Mouse (Mus musculus) lung, adult 2 months (tissue): ENCODE results near the gene Gm11595. TPM values are rescaled to one million over a fixed set of nuclear protein-coding genes. Genes with fewer than 3 reads are reported as not detected.
"Not testable (repeated sequence)": the region's sequence is repeated elsewhere in the genome, so short reads cannot be mapped to it uniquely, and the experiment has no call there.

ENCODE experiments used
- DNase-seq: peaks from one replicate; pipeline ENCODE4 v3.0.0; 2022
- H3K4me1 ChIP-seq: fragments of 200-500 bp; 2 replicates; pipeline ENCODE4 v1.6.1; 2011; ENCODE audit warnings: low read length; ENCODE audit not compliant: control insufficient read depth, insufficient read depth
- H3K4me3 ChIP-seq: fragments of 200-500 bp; replicated peaks from 2 replicates; pipeline ENCODE3; 2011; ENCODE audit warnings: low read depth, mild to moderate bottlenecking, control low read depth, low read length; ENCODE audit errors: extremely low read depth
- CTCF ChIP-seq: fragments of 200-500 bp; IDR thresholded peaks from 2 replicates; pipeline ENCODE4 v1.5.1; 2011; ENCODE audit warnings: mild to moderate bottlenecking, low read length, control low read depth; ENCODE audit not compliant: insufficient read depth
- POLR2A ChIP-seq: fragments of 200-500 bp; IDR thresholded peaks from 2 replicates; pipeline ENCODE4 v1.6.1; 2011; ENCODE audit warnings: low read depth, mild to moderate bottlenecking, control low read depth, low read length, borderline replicate concordance; ENCODE audit errors: extremely low read depth
- WGBS: fragments of 180-500 bp; shearing (Covaris S2); methylation state at CpG from one replicate; pipeline ENCODE4 v1.1.7; 2018; 5-methylcytosine and 5-hydroxymethylcytosine counted together
- polyA plus RNA-seq: library from polyadenylated mRNA; depleted of rRNA; stranded (reverse); fragments of >200 nt; gene quantifications from 2 replicates; pipeline ENCODE4 v1.2.3, GENCODE M21; 2012; rRNA removed

The Gm11595 gene
- polyA plus RNA-seq = not detected in 2 replicates

GRCm38 (mm10) chr11:99772813-99773212 lies at the start of gene Gm11595:
Gene Gm11595 (minus strand): TSS chr11:99772913.
- not testable (repeated sequence) for H3K4me1 ChIP-seq, DNase-seq, H3K4me3 ChIP-seq

DNA sequence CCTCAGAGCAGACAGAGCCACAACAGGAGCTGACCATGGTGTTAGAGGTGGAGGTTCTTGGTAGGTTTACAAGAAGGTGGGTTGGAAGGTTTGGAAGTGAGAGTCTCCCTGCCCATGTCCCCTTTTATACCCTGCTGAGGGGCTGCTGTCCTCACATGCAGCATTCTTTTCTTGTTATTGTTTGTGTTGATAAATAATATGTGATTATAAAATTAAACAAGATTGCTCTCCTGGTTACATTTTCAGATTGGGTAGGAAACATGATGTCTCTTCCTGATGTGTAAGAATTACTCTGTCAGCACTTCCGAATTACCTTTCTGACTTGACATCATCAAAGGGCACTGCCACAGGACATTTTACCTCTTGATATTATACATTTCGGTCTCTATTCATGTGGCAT lies 42.9 kb upstream of the Gm11595 start, which contains the start of gene Gm11564:
Gene Gm11564 (minus strand): TSS at position 101 of the 400 bp plus-strand sequence.
- DNase-seq = not testable (repeated sequence)
- WGBS = 79% methylated on average over 2 of the region's 2 CpGs

DNA sequence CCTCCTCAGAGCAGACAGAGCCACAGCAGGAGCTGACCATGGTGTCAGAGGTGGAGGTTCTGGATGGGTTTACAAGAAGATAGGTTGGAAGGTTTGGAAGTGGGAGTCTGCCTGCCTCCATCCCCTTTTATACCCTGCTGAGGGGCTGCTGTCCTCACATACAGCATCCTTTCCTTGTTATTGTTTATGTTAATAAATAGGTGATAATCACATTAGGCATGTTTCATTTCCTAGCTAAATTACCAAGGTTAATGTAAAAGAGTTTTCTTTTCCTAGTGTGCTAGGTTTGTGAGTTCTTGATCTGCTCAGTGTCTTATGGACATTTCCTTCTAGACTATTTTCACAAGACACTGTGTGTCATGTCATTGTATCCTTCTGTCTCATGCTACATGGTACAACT lies 37.1 kb upstream of the Gm11595 start, which contains the start of gene Krtap4-13:
Gene Krtap4-13 (minus strand): TSS at position 101 of the 400 bp plus-strand sequence.
- not testable (repeated sequence) for H3K4me3 ChIP-seq, H3K4me1 ChIP-seq, DNase-seq

More for the DNA sequence above, 42.9 kb upstream of the Gm11595 start, which contains the start of gene Gm11564:
- H3K4me1 ChIP-seq, H3K4me3 ChIP-seq: not testable (repeated sequence)

GRCm38 (mm10) chr11:99804346-99804745 lies 31.6 kb upstream of the Gm11595 start, which contains the start of gene Gm11554:
Gene Gm11554 (minus strand): TSS chr11:99804446.
- H3K4me3 ChIP-seq, H3K4me1 ChIP-seq, DNase-seq: not testable (repeated sequence)
- WGBS = no CpG with 5 or more reads among the region's 1 CpGs

- H3K4me3 ChIP-seq, H3K4me1 ChIP-seq, DNase-seq: not testable (repeated sequence)
- WGBS = no CpG with 5 or more reads among the region's 1 CpGs
These were observed 26.1 kb upstream of the Gm11595 start, which contains the start of gene Gm11569 for GRCm38 (mm10) chr11:99798832-99799231. Gene Gm11569 (minus strand): TSS chr11:99798932.

GRCm38 (mm10) chr11:99793367-99793766 lies 20.7 kb upstream of the Gm11595 start, which contains the start of gene Gm11596:
Gene Gm11596 (minus strand): TSS chr11:99793467.
- DNase-seq = no peak
- 62% methylated on average over 2 of the region's 2 CpGs for WGBS
- TF ChIP-seq POLR2A = no peak
- no peak for TF ChIP-seq CTCF

GRCm38 (mm10) chr11:99784900-99785299 lies 12.2 kb upstream of the Gm11595 start, which contains the start of gene Krtap4-9:
Gene Krtap4-9 (plus strand): TSS chr11:99785200.
- not testable (repeated sequence) for DNase-seq, H3K4me1 ChIP-seq, H3K4me3 ChIP-seq

More at GRCm38 (mm10) chr11:99793367-99793766, 20.7 kb upstream of the Gm11595 start, which contains the start of gene Gm11596:
- H3K4me3 ChIP-seq = no peak within 1 kb of the TSS
- no peaks in the 10 kb centered on the region for H3K4me1 ChIP-seq

- Histone ChIP-seq H3K4me1 (no peaks in the 10 kb centered on the region), H3K4me3 (no peak within 1 kb of the TSS)
- DNase-seq = no peak
- TF ChIP-seq POLR2A = no peak
- no peak for TF ChIP-seq CTCF
- WGBS = 90% methylated on average over 2 of the region's 2 CpGs
These were observed 7.9 kb upstream of the Gm11595 start, which contains the start of gene Krtap4-8 for GRCm38 (mm10) chr11:99780604-99781003. Gene Krtap4-8 (minus strand): TSS chr11:99780704.

DNA sequence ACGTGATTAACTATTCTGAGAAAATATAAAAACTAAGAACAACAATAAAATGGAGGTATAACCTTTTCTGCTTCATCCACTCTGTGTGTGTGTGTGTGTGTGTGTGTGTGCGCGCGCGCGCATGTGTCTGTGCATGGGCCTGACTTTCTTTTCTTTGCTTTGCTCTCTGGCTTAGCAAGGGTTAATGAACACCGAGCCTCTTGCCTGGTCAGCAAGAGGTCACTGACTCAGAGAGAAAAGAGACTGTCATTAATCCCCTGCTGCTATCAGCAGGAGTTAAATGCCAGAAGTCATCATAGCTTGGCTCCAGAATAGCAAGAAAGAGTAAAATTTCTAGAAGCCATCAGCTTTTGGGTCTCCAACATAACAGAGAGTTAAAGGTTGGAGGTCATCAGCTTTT lies 5.7 kb upstream of the Gm11595 start:
- Histone ChIP-seq H3K4me1 (no peaks in the 10 kb centered on the region), H3K4me3 (no peak overlapping the region)
- WGBS = 69% methylated on average over 7 of the region's 7 CpGs
- TF ChIP-seq CTCF (no peak), POLR2A (no peak)
- DNase-seq = no peak

GRCm38 (mm10) chr11:99768410-99768809 lies 4.3 kb downstream of the Gm11595 start:
- Histone ChIP-seq H3K4me1 (no peaks in the 10 kb centered on the region), H3K4me3 (no peak overlapping the region)
- no peak for TF ChIP-seq POLR2A
- TF ChIP-seq CTCF = no peak
- DNase-seq = no peak
- WGBS = 74% methylated on average over 2 of the region's 2 CpGs

- DNase-seq = no peak
- Histone ChIP-seq H3K4me1 (peaks cover 2% of the 10 kb centered on the region; the same call in 1 of the 2 replicates), H3K4me3 (no peak overlapping the region)
- WGBS = 88% methylated on average over 1 of the region's 1 CpGs
- TF ChIP-seq CTCF = no peak
- TF ChIP-seq POLR2A = no peak
These were observed 13.8 kb downstream of the Gm11595 start for GRCm38 (mm10) chr11:99758877-99759276.
